Mouse (Mus musculus): ENCODE measurements around the gene Dus1l. TPM values are rescaled to one million over a fixed set of nuclear protein-coding genes. Genes with fewer than 3 reads are reported as not detected.
"Not testable (repeated sequence)": the region's sequence is repeated elsewhere in the genome, so short reads cannot be mapped to it uniquely, and the experiment has no call there.

Dus1l gene
- polyA plus RNA-seq, 1 experiment, result 65.8 TPM

DNA sequence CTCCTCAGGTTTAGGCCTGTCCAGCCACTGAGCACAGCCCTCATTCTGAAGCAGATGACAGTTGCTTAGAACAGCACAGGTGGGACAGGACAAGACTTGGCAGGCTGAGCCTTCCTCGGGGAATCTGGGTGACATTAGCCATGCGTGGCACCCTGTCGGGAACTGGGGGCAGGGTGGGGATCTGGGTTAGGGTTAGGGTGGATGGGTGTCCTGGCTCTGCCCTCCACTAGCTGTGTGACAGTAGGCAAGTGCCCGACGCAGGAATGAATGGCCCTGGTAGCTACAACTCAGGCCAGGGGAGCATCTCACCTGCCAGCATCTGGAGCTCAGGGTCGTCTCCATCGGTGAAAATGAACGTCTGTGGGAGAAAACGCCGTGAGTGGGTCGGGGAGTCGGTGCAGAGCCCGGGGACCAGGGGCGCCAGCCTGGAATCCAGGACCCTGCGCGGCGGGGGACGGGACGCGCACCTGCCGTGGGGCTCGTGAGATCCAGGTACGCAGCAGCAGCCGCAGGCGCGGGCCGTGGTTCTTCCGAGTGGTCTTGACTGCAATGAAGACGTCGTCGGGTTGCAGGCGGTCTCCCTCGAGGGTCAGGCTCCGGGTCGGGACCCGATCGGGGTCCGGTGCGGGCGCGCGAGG, 12.7 kb downstream of the Dus1l start:
- Histone ChIP-seq H3K27me3 (ENCODE audit: control insufficient read depth, insufficient read depth, low read length) (no peaks in the 10 kb centered on the region), H3K4me1 (replicated peaks; ENCODE audit: control insufficient read depth, insufficient read depth, low read length) (peaks cover 20% of the 10 kb centered on the region)

DNA sequence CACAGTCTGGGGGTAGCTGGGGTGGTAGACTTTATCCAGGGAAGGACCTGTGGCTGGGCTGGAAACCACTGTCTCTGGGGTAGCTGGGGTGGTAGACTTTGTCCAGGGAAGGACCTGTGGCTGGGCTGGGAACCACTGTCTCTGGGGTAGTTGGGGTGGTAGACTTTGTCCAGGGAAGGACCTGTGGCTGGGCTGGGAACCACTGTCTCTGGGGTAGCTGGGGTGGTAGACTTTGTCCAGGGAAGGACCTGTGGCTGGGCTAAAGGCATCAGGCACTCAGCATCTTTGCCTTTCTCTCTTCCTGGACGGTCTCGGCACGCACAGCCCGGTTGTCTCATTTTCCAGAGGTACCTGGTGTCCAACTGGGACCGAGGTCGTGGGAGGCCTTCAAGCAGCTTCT, 14.8 kb downstream of the Dus1l start:
- 97% methylated on average over 6 of the region's 6 CpGs for WGBS
- H3K36me3 ChIP-seq (ENCODE audit: control insufficient read depth, insufficient read depth, low read length); DNase-seq; H3K4me3 ChIP-seq (ENCODE audit: control insufficient read depth, insufficient read depth, low read length); H3K27ac ChIP-seq (ENCODE audit: control insufficient read depth, insufficient read depth, low read length); H3K27me3 ChIP-seq (ENCODE audit: control insufficient read depth, insufficient read depth, low read length): not testable (repeated sequence)
- peaks cover 20% of the 10 kb centered on the region for H3K4me1 ChIP-seq (replicated peaks; ENCODE audit: control insufficient read depth, insufficient read depth, low read length)

More for the DNA sequence above, 12.7 kb downstream of the Dus1l start:
- H3K4me3 ChIP-seq (ENCODE audit: control insufficient read depth, insufficient read depth, low read length), result peak overlapping the region; percentile 99
- DNase-seq, result no peak
- peaks cover 7% of the 10 kb centered on the region for H3K36me3 ChIP-seq (ENCODE audit: control insufficient read depth, insufficient read depth, low read length)
- TF ChIP-seq POLR2A (IDR thresholded peaks at IDR 0.05; ENCODE audit: control insufficient read depth, extremely low read depth, insufficient read depth, low read length, poor library complexity) (no peak), CTCF (IDR thresholded peaks at IDR 0.05; ENCODE audit: borderline replicate concordance, control insufficient read depth, extremely low read depth, insufficient read depth, low read length, poor library complexity) (no peak)
- no peak overlapping the region for H3K27ac ChIP-seq (ENCODE audit: control insufficient read depth, insufficient read depth, low read length)
- WGBS, result 4% methylated on average over 42 of the region's 42 CpGs

DNA sequence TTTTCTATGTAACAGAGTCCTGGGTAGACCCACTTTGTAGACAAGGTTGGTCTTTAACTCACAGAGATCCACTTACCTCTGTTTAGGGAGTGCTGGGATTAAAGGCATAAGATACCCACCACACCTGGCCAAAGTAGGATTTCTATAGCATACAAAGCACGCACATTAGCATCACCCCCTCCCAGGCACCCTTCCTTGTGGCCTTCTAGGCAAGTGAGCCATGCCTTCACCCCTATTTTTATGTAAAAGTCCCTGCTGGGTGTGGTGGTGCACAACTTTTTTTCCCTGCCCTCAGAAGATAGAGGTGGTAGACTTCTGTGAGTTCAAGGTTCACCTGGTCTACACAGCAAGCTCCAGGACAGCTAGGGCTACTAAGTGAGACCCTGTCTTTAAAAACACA, 16.3 kb downstream of the Dus1l start:
- Histone ChIP-seq H3K4me3 (ENCODE audit: control insufficient read depth, insufficient read depth, low read length) (no peak overlapping the region), H3K27ac (ENCODE audit: control insufficient read depth, insufficient read depth, low read length) (no peak overlapping the region), H3K4me1 (replicated peaks; ENCODE audit: control insufficient read depth, insufficient read depth, low read length) (peaks cover 13% of the 10 kb centered on the region), H3K27me3 (ENCODE audit: control insufficient read depth, insufficient read depth, low read length) (no peaks in the 10 kb centered on the region), H3K36me3 (ENCODE audit: control insufficient read depth, insufficient read depth, low read length) (no peaks in the 10 kb centered on the region)
- DNase-seq, result no peak
- no peak for TF ChIP-seq POLR2A (IDR thresholded peaks at IDR 0.05; ENCODE audit: control insufficient read depth, extremely low read depth, insufficient read depth, low read length, poor library complexity)
- 81% methylated on average over 1 of the region's 1 CpGs for WGBS

DNA sequence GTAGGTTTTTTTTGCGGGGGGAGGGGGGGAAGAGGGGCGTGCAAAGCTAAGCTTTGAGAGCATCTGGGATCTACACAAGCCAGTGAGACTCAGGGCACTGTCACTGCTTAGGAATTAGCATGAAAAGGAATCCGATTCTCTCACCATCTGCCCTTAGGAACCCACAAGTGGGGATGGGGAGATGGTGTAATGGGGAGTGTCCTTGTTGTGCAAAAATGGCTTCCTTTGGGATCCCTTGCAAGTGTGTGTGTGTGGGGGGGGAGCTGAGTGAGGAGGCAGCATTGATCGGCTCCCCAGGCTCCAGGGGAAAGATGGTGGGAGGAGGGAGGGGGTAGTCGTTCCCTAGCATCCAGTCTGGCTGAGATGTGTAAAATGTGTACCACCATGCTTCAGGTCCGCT, 19.1 kb downstream of the Dus1l start:
- no peak for DNase-seq
- no peak for TF ChIP-seq POLR2A (IDR thresholded peaks at IDR 0.05; ENCODE audit: control insufficient read depth, extremely low read depth, insufficient read depth, low read length, poor library complexity)
- no peak for TF ChIP-seq CTCF (IDR thresholded peaks at IDR 0.05; ENCODE audit: borderline replicate concordance, control insufficient read depth, extremely low read depth, insufficient read depth, low read length, poor library complexity)
- no peak overlapping the region for H3K27ac ChIP-seq (ENCODE audit: control insufficient read depth, insufficient read depth, low read length)
- H3K27me3 ChIP-seq (ENCODE audit: control insufficient read depth, insufficient read depth, low read length), result no peaks in the 10 kb centered on the region
- WGBS, result 65% methylated on average over 6 of the region's 6 CpGs
- no peaks in the 10 kb centered on the region for H3K36me3 ChIP-seq (ENCODE audit: control insufficient read depth, insufficient read depth, low read length)
- H3K4me1 ChIP-seq (replicated peaks; ENCODE audit: control insufficient read depth, insufficient read depth, low read length), result no peaks in the 10 kb centered on the region
- H3K4me3 ChIP-seq (ENCODE audit: control insufficient read depth, insufficient read depth, low read length), result no peak overlapping the region

DNA sequence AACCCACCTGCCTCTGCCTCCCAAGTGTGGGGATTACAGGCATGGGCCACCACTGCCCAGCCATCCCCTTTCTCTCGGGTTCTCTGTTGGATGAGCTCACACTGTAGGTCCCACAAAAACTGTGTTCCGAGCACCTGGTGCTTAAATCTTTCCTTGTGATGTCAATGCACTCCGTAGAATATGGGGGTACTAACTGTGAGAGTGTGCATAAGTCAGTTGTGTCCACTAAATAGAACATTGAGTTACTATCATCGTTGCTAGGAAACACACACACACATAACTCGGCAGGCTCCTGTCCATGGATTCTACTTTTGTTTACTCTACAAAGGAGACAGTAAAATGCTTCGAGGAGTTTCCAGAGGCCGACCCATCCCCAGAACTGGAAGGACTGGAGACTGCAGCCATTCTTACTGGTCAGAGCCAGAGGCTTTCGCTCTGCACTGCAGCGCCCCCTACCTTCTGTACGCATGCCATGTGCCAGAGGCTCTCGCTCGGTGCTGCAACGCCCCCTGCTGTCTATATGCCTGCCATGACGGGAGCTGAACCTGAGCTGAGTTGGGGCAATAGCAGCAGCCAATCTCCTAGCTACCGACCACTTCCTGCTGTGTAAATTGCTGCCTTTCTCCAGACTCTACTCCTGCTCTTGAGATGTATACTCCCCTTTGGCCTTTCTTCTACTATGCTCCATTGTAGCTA, 20.3 kb downstream of the Dus1l start:
- H3K27me3 ChIP-seq (ENCODE audit: control insufficient read depth, insufficient read depth, low read length), result no peaks in the 10 kb centered on the region
- no peak overlapping the region for H3K4me3 ChIP-seq (ENCODE audit: control insufficient read depth, insufficient read depth, low read length)
- WGBS, result 25% methylated on average over 15 of the region's 15 CpGs
- DNase-seq, result peak; percentile 95
- no peaks in the 10 kb centered on the region for H3K4me1 ChIP-seq (replicated peaks; ENCODE audit: control insufficient read depth, insufficient read depth, low read length)
- H3K27ac ChIP-seq (ENCODE audit: control insufficient read depth, insufficient read depth, low read length), result no peak overlapping the region
- no peaks in the 10 kb centered on the region for H3K36me3 ChIP-seq (ENCODE audit: control insufficient read depth, insufficient read depth, low read length)
- TF ChIP-seq POLR2A (IDR thresholded peaks at IDR 0.05; ENCODE audit: control insufficient read depth, extremely low read depth, insufficient read depth, low read length, poor library complexity) (no peak), CTCF (IDR thresholded peaks at IDR 0.05; ENCODE audit: borderline replicate concordance, control insufficient read depth, extremely low read depth, insufficient read depth, low read length, poor library complexity) (peak; percentile 100)

DNA sequence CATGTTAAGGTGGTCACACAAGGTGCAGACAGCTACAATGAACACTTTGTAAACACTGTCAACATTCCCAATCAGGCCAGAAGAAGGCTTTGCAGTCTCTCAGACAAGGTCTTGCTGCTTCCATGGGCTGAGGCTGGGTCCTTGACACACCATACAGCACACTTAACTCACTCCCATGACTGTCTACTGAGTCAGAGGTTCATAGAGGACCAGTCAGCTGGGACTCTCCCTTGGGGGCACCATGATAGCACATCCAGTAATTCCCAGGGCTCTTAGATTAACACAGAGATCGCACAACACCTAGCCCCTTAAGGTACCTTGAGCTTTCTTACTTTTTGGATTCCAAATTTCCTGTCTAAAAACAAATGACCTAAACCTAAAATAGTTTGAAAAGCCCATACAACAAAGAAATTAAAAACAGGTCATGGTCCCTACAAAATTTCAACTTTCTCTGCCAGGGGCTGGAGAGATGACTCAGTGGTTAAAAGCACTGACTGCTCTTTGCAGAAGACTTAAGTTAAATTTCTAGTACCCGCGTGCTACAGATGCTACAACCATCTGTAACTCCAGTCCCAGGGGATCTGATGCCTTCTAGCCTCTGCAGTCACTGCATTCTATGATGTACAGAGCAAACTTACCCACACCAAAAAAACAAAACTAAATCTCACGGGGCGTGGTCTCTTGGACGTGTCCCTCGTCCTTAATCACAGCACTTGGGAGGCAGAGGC, 22.6 kb downstream of the Dus1l start:
- no peaks in the 10 kb centered on the region for H3K36me3 ChIP-seq (ENCODE audit: control insufficient read depth, insufficient read depth, low read length)
- 94% methylated on average over 7 of the region's 7 CpGs for WGBS
- H3K27ac ChIP-seq (ENCODE audit: control insufficient read depth, insufficient read depth, low read length), result no peak overlapping the region
- no peaks in the 10 kb centered on the region for H3K4me1 ChIP-seq (replicated peaks; ENCODE audit: control insufficient read depth, insufficient read depth, low read length)
- no peaks in the 10 kb centered on the region for H3K27me3 ChIP-seq (ENCODE audit: control insufficient read depth, insufficient read depth, low read length)
- H3K4me3 ChIP-seq (ENCODE audit: control insufficient read depth, insufficient read depth, low read length), result no peak overlapping the region
- TF ChIP-seq CTCF (IDR thresholded peaks at IDR 0.05; ENCODE audit: borderline replicate concordance, control insufficient read depth, extremely low read depth, insufficient read depth, low read length, poor library complexity) (no peak), POLR2A (IDR thresholded peaks at IDR 0.05; ENCODE audit: control insufficient read depth, extremely low read depth, insufficient read depth, low read length, poor library complexity) (no peak)
- no peak for DNase-seq
